Mouse (Mus musculus): Measurements from ENCODE around the gene Otx1.

DNA sequence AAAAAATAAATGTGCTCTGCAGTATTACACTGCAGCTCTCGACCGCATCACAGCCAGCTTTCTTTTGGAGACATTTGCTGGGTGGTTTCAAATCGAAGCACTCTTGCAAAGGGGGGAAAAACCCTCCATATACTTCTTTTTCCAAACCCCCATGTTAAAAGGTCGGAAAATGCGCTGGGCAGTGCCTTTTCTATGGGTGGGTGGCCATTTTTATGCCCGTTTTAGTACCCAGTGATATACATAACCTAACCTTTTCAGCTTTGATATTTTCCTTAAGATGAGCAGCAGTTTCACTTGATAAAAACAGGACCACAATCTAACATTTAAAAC is 5.0 kb upstream of the Otx1 start:
- TF ChIP-seq GATA1 (IDR thresholded peaks at IDR 0.05; ENCODE audit: borderline replicate concordance, low read length), result no peak
- TF ChIP-seq FLI1 (IDR thresholded peaks at IDR 0.05; ENCODE audit: low read length), result no peak
